29 mouse cellular contexts compared by ENCODE assay signal in genomic region chr8:10255741-10256140, GRCm38 (mm10).
DNase-seq lines count a peak whose midpoint lies in the region; ATAC-seq and TF ChIP-seq lines count a peak whose summit lies in the region.
"Had no signal": no experiment of that assay in that cellular context is flagged by ENCODE, and none has a peak within 500 bp of the region (broad histone marks: within the 10 kb centered on the region; RNA-seq: fewer than 3 reads in every experiment).

No protein-coding gene starts in this region.

- no peak overlapping the region for H3K27ac ChIP-seq in kidney, postnatal 0 days
- H3K27ac ChIP-seq in kidney, adult 2 months (ENCODE audit: insufficient read depth, low read depth, low read length) = no peak overlapping the region
- H3K27ac ChIP-seq in layer of hippocampus, adult 2 months = no peak overlapping the region
- H3K27ac ChIP-seq: embryonic facial prominence, embryonic 12.5 days; forebrain, embryonic 13.5 days; heart, embryonic 10.5 days; intestine, embryonic 15.5 days; limb, embryonic 12.5 days; liver, embryonic 12.5 days; neural tube, embryonic 15.5 days; stomach, embryonic 15.5 days had no signal

- H3K4me3 ChIP-seq in kidney, postnatal 0 days (replicated peaks; ENCODE audit: low read depth, low read length) = no peak overlapping the region
- H3K4me3 ChIP-seq in kidney, adult 2 months (ENCODE audit: insufficient read depth, low read depth, low read length) = no peak overlapping the region
- no peak overlapping the region for H3K4me3 ChIP-seq in layer of hippocampus, adult 2 months
- H3K4me3 ChIP-seq: embryonic facial prominence, embryonic 12.5 days; forebrain, embryonic 13.5 days; heart, embryonic 10.5 days; intestine, embryonic 15.5 days; limb, embryonic 12.5 days; liver, embryonic 12.5 days; neural tube, embryonic 15.5 days; stomach, embryonic 15.5 days had no signal

- H3K36me3 ChIP-seq in kidney, postnatal 0 days (ENCODE audit: insufficient read depth, low read length) = no peaks in the 10 kb centered on the region
- no peaks in the 10 kb centered on the region for H3K36me3 ChIP-seq in kidney, adult 2 months (ENCODE audit: control insufficient read depth, insufficient read depth, low read length)
- H3K36me3 ChIP-seq: embryonic facial prominence, embryonic 12.5 days; heart, embryonic 10.5 days; intestine, embryonic 15.5 days; limb, embryonic 12.5 days; liver, embryonic 12.5 days; neural tube, embryonic 15.5 days; stomach, embryonic 15.5 days had no signal

- H3K4me1 ChIP-seq in kidney, postnatal 0 days (replicated peaks; ENCODE audit: insufficient read depth, low read length) = no peaks in the 10 kb centered on the region
- H3K4me1 ChIP-seq in kidney, adult 2 months (ENCODE audit: control insufficient read depth, insufficient read depth, low read length) = no peaks in the 10 kb centered on the region
- H3K4me1 ChIP-seq: embryonic facial prominence, embryonic 12.5 days; forebrain, embryonic 13.5 days; heart, embryonic 10.5 days; intestine, embryonic 15.5 days; limb, embryonic 12.5 days; liver, embryonic 12.5 days; neural tube, embryonic 15.5 days; stomach, embryonic 15.5 days had no signal

- H3K4me2 ChIP-seq in kidney, postnatal 0 days (ENCODE audit: low read length) = no peak overlapping the region
- H3K4me2 ChIP-seq: embryonic facial prominence, embryonic 12.5 days; forebrain, embryonic 13.5 days; intestine, embryonic 15.5 days; limb, embryonic 12.5 days; liver, embryonic 12.5 days; midbrain, embryonic 11.5 days; neural tube, embryonic 15.5 days; stomach, embryonic 15.5 days had no signal

- H3K27me3 ChIP-seq in kidney, postnatal 0 days (ENCODE audit: insufficient read depth, low read length) = no peaks in the 10 kb centered on the region
- H3K27me3 ChIP-seq in kidney, adult 2 months (replicated peaks; ENCODE audit: control insufficient read depth, insufficient read depth, low read length) = no peaks in the 10 kb centered on the region
- H3K27me3 ChIP-seq: embryonic facial prominence, embryonic 12.5 days; intestine, embryonic 15.5 days; liver, embryonic 12.5 days; neural tube, embryonic 15.5 days; stomach, embryonic 15.5 days had no signal

- no peak for TF ChIP-seq CTCF in kidney, postnatal 0 days (IDR thresholded peaks at IDR 0.05; ENCODE audit: low read depth)
- TF ChIP-seq CTCF in kidney, adult 2 months (conservative IDR thresholded peaks at IDR 0.05; ENCODE audit: insufficient read depth, insufficient read length, low read depth, low read length) = no peak
- TF ChIP-seq CTCF in layer of hippocampus, adult 2 months (conservative IDR thresholded peaks at IDR 0.05) = no peak

- no peak for TF ChIP-seq POLR2A in kidney, adult 2 months (IDR thresholded peaks at IDR 0.05; ENCODE audit: low read depth, low read length)

- WGBS in kidney, postnatal 0 days = 58% methylated on average over 2 of the region's 2 CpGs
- WGBS in kidney, adult 2 months = 55% methylated on average over 2 of the region's 2 CpGs

- peak; percentile 70 for DNase-seq in kidney, postnatal 0 days (ENCODE audit: low spot score)
- DNase-seq in kidney, adult 2 months = no peak
- DNase-seq in 3T3-L1 (ENCODE audit: low read depth, low spot score) (peak; percentile 28), adipocyte (ENCODE audit: low spot score) (peak; percentile 21)
- peak; percentile 12 for DNase-seq in forelimb bud, embryonic 11.5 days (ENCODE audit: low read depth, low spot score)
- no peak for DNase-seq in cerebellum, adult 8-10 months
- no peak for DNase-seq in testis, postnatal 10 days (ENCODE audit: low spot score)
- no peak for DNase-seq in layer of hippocampus, adult 2 months (ENCODE audit: low spot score in 2 of 2)
- DNase-seq: adrenal gland, postnatal 36 days; cerebellum, adult 11 months; cerebellum, postnatal 14 days; gastrocnemius, postnatal 10 days; heart, postnatal 4 days; kidney, adult 9 months; lung, adult 18-20 months; lung, postnatal 4 days; right cerebral cortex, adult 18-20 months; thymus, adult 2 months; thymus, postnatal 4 days had no signal

- no peak for ATAC-seq in kidney, postnatal 0 days (replicated peaks; ENCODE audit: low FRiP score, low read depth)
- ATAC-seq: forebrain, embryonic 13.5 days; hindbrain, embryonic 16.5 days; liver, embryonic 12.5 days had no signal

- H3K9ac ChIP-seq in kidney, postnatal 0 days (ENCODE audit: low read depth, low read length) = no peak overlapping the region
- H3K9ac ChIP-seq: embryonic facial prominence, embryonic 12.5 days; forebrain, embryonic 13.5 days; intestine, embryonic 15.5 days; limb, embryonic 12.5 days; liver, embryonic 12.5 days; neural tube, embryonic 15.5 days; stomach, embryonic 15.5 days had no signal

- no peaks in the 10 kb centered on the region for H3K9me3 ChIP-seq in kidney, postnatal 0 days (replicated peaks; ENCODE audit: low read length)
- H3K9me3 ChIP-seq: embryonic facial prominence, embryonic 12.5 days; forebrain, embryonic 13.5 days; heart, embryonic 10.5 days; intestine, embryonic 15.5 days; limb, embryonic 12.5 days; liver, embryonic 12.5 days; neural tube, embryonic 15.5 days; stomach, embryonic 15.5 days had no signal

Comparison
In these comparisons a context has a peak if more than half of its experiments do, and no peak if none do; other contexts are left out.
1. DNase-seq: peak in kidney, postnatal 0 days (single experiment), 3T3-L1 (single experiment), adipocyte (single experiment) and forelimb bud, embryonic 11.5 days (single experiment); none in kidney, adult 2 months (single experiment), cerebellum, adult 8-10 months (single experiment), testis, postnatal 10 days (single experiment) and layer of hippocampus, adult 2 months (0 of 2).